In the genomic region with DNA sequence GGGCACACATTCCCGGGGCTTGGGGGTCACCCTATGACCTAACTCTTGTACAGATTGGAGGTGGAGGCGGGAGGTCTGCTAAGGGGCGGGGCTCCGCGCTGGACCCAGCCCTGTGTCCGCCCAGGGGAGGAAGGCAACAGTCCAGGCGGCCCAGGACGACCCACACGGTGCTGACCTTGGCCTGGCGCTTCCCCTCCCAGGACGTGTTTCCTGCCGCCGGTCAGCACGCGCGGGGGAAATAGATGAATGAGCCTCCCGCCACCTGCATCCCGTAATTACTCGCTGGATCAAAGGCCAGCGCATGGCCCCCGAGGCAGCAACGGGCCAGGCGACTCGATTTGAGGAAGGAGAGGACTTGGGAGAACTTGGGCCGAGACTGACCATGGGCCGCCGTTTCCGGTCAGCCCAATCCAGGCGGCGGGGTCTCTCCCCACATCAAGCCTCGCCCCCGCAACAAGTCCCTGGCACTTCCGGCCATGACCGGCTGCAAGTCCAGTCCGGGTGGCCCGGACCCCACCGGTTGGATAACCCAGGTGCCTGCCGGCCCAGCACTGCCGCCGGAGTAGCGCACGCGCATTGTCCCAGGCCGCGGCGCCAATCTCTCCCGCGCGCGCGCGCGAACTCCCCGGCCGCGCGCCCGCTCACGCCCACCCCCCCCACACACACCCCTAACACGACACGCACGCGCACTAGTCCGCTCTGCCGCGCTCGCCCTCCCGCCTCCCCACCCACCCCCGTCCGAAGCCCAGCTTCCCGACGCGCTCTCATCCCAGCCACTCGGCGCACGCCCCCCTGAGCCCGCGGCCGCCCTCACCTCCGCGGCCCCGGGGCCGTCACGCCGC, we compare ENCODE assay signal across 8 mouse cellular contexts. TPM values are rescaled to one million over a fixed set of nuclear protein-coding genes. Genes with fewer than 3 reads are reported as not detected.
A peak's percentile ranks its signal among the peaks of the same experiment; 100 is the strongest.
DNase-seq lines count a peak whose midpoint lies in the region; ATAC-seq lines count a peak whose summit lies in the region.

No protein-coding gene starts in this region.

- no peaks in the 10 kb centered on the region for H3K27me3 ChIP-seq in hindbrain, embryonic 15.5 days
- H3K27me3 ChIP-seq in megakaryocyte, embryonic 14.5 days (replicated peaks), result no peaks in the 10 kb centered on the region

- H3K9ac ChIP-seq in hindbrain, embryonic 15.5 days, result peak overlapping the region; percentile 78

- H3K27ac ChIP-seq in hindbrain, embryonic 15.5 days (replicated peaks), result peak overlapping the region; percentile 98

- WGBS in hindbrain, embryonic 15.5 days, result 1% methylated on average over 69 of the region's 85 CpGs

- H3K4me2 ChIP-seq in hindbrain, embryonic 15.5 days, result peak overlapping the region; percentile 91

- peak; percentile 73 for ATAC-seq in hindbrain, embryonic 15.5 days (ENCODE audit: low FRiP score, low read depth)

- peak; percentile 94 for DNase-seq in ZHBTc4 (ENCODE audit: low read depth, low spot score)
- peak; percentile 90 to 92 for DNase-seq in cerebellum, postnatal 25 days
- peak; percentile 71 to 76 for DNase-seq in frontal cortex, postnatal 36 days (ENCODE audit: low spot score in 2 of 2)
- DNase-seq in left cerebral cortex, adult 8-10 months (ENCODE audit: low spot score in 2 of 2), result peak; percentile 61 to 68
- peak; percentile 84 for DNase-seq in right cerebral cortex, postnatal 14 days
- DNase-seq in urinary bladder, postnatal 36 days (ENCODE audit: low spot score in 2 of 2), result peak; percentile 38 to 74

- no peaks in the 10 kb centered on the region for H3K9me3 ChIP-seq in hindbrain, embryonic 15.5 days
- H3K9me3 ChIP-seq in megakaryocyte, embryonic 14.5 days, result no peaks in the 10 kb centered on the region

- H3K4me3 ChIP-seq in hindbrain, embryonic 15.5 days, result peak overlapping the region; percentile 67
- peak overlapping the region; percentile 92 for H3K4me3 ChIP-seq in megakaryocyte, embryonic 14.5 days (replicated peaks)

- peaks cover 31% of the 10 kb centered on the region for H3K4me1 ChIP-seq in hindbrain, embryonic 15.5 days (replicated peaks)
- peaks cover 80% of the 10 kb centered on the region for H3K4me1 ChIP-seq in megakaryocyte, embryonic 14.5 days

- H3K36me3 ChIP-seq in hindbrain, embryonic 15.5 days, result no peaks in the 10 kb centered on the region
- H3K36me3 ChIP-seq in megakaryocyte, embryonic 14.5 days (replicated peaks; ENCODE audit: low read length), result no peaks in the 10 kb centered on the region

RNA-seq across cellular contexts. Expression of a gene that starts 0.5 kb away (rescaled TPM):
- polyA plus RNA-seq in hindbrain, embryonic 15.5 days (2015; fragmentation: Nextera tagmentation; extraction: Ambion mirVana), result 24.8 and 27.4 TPM in 2 replicates
- 10 to 100 TPM; 29.2 to 35.3 (median 32.1) TPM for total RNA-seq in left cerebral cortex, adult 8-10 months (2022)
- polyA plus RNA-seq in megakaryocyte, embryonic 14.5 days (2012; ENCODE audit: insufficient read depth, low replicate concordance), result 31.0 and 49.7 TPM in 2 replicates

RNA-seq across cellular contexts. Expression of a gene that starts 16.8 kb away (rescaled TPM):
- polyA plus RNA-seq in hindbrain, embryonic 15.5 days (2015; fragmentation: Nextera tagmentation; extraction: Ambion mirVana), result 87.8 and 90.1 TPM in 2 replicates
- 10 to 100 TPM; 43.8 to 54.2 (median 49.5) TPM for total RNA-seq in left cerebral cortex, adult 8-10 months (2022)
- 42.1 and 48.4 TPM in 2 replicates for polyA plus RNA-seq in megakaryocyte, embryonic 14.5 days (2012; ENCODE audit: insufficient read depth, low replicate concordance)

RNA-seq across cellular contexts. Expression of a gene that starts 41.6 kb away (rescaled TPM):
- not detected in 2 replicates for polyA plus RNA-seq in hindbrain, embryonic 15.5 days (2015; fragmentation: Nextera tagmentation; extraction: Ambion mirVana)
- total RNA-seq in left cerebral cortex, adult 8-10 months (2022), result not detected
- not detected in 2 replicates for polyA plus RNA-seq in megakaryocyte, embryonic 14.5 days (2012; ENCODE audit: insufficient read depth, low replicate concordance)

Comparison
In these comparisons a context has a peak if more than half of its experiments do, and no peak if none do; other contexts are left out.
1. Peak in every context shown above with its lines: DNase-seq, ATAC-seq, H3K4me3 ChIP-seq and H3K27ac ChIP-seq.